Mouse (Mus musculus): ENCODE measurements at regions not wholly inside any gene's neighbourhood (a gene's known extent, or its start where the extent isn't known, plus 50 kb on each side); places are given as distances from the start of the nearest gene placed in this dataset.

- WGBS: 13% methylated on average over 7 of the region's 7 CpGs
- Histone ChIP-seq H3K27me3 (ENCODE audit: control insufficient read depth, insufficient read depth, low read length) (no peaks in the 10 kb centered on the region), H3K4me3 (replicated peaks; ENCODE audit: insufficient read depth, low read depth, low read length) (no peak overlapping the region), H3K27ac (ENCODE audit: insufficient read depth, low read length) (no peak overlapping the region), H3K4me1 (ENCODE audit: control insufficient read depth, insufficient read depth, low read length) (no peaks in the 10 kb centered on the region)
- DNase-seq: no peak
- TF ChIP-seq POLR2A (IDR thresholded peaks at IDR 0.05; ENCODE audit: borderline replicate concordance, insufficient read depth, low read length) (no peak), CTCF (IDR thresholded peaks at IDR 0.05; ENCODE audit: borderline replicate concordance, insufficient read depth, low read depth, low read length) (no peak)
These were observed 104.2 kb upstream of the Col8a1 start for GRCm38 (mm10) chr16:57858765-57859201.

- Histone ChIP-seq H3K4me3 (replicated peaks; ENCODE audit: insufficient read depth, low read depth, low read length) (no peak overlapping the region), H3K4me1 (ENCODE audit: control insufficient read depth, insufficient read depth, low read length) (no peaks in the 10 kb centered on the region), H3K27ac (ENCODE audit: insufficient read depth, low read length) (no peak overlapping the region), H3K27me3 (ENCODE audit: control insufficient read depth, insufficient read depth, low read length) (no peaks in the 10 kb centered on the region)
- TF ChIP-seq POLR2A (IDR thresholded peaks at IDR 0.05; ENCODE audit: borderline replicate concordance, insufficient read depth, low read length) (no peak), CTCF (IDR thresholded peaks at IDR 0.05; ENCODE audit: borderline replicate concordance, insufficient read depth, low read depth, low read length) (no peak)
- WGBS: 85% methylated on average over 9 of the region's 9 CpGs
- DNase-seq: no peak
These were observed 108.8 kb upstream of the Col8a1 start for GRCm38 (mm10) chr16:57863206-57863860.

GRCm38 (mm10) chr16:57876857-57877256 is 122.3 kb upstream of the Col8a1 start:
- no peaks in the 10 kb centered on the region for H3K27me3 ChIP-seq (ENCODE audit: control insufficient read depth, insufficient read depth, low read length)
- no peak overlapping the region for H3K4me3 ChIP-seq (replicated peaks; ENCODE audit: insufficient read depth, low read depth, low read length)
- 94% methylated on average over 4 of the region's 4 CpGs for WGBS
- TF ChIP-seq CTCF (IDR thresholded peaks at IDR 0.05; ENCODE audit: borderline replicate concordance, insufficient read depth, low read depth, low read length): no peak
- no peak for TF ChIP-seq POLR2A (IDR thresholded peaks at IDR 0.05; ENCODE audit: borderline replicate concordance, insufficient read depth, low read length)
- no peak for DNase-seq
- H3K27ac ChIP-seq (ENCODE audit: insufficient read depth, low read length): no peak overlapping the region
- no peaks in the 10 kb centered on the region for H3K4me1 ChIP-seq (ENCODE audit: control insufficient read depth, insufficient read depth, low read length)

GRCm38 (mm10) chr16:57881575-57882094 is 127.1 kb upstream of the Col8a1 start:
- no peak overlapping the region for H3K4me3 ChIP-seq (replicated peaks; ENCODE audit: insufficient read depth, low read depth, low read length)
- TF ChIP-seq CTCF (IDR thresholded peaks at IDR 0.05; ENCODE audit: borderline replicate concordance, insufficient read depth, low read depth, low read length) (no peak), POLR2A (IDR thresholded peaks at IDR 0.05; ENCODE audit: borderline replicate concordance, insufficient read depth, low read length) (no peak)
- no peaks in the 10 kb centered on the region for H3K27me3 ChIP-seq (ENCODE audit: control insufficient read depth, insufficient read depth, low read length)
- no peak overlapping the region for H3K27ac ChIP-seq (ENCODE audit: insufficient read depth, low read length)
- no peaks in the 10 kb centered on the region for H3K4me1 ChIP-seq (ENCODE audit: control insufficient read depth, insufficient read depth, low read length)
- no peak for DNase-seq
- WGBS: 76% methylated on average over 8 of the region's 8 CpGs

GRCm38 (mm10) chr16:57888138-57888537 is 133.6 kb upstream of the Col8a1 start:
- WGBS: 68% methylated on average over 2 of the region's 2 CpGs
- H3K27ac ChIP-seq (ENCODE audit: insufficient read depth, low read length): no peak overlapping the region

GRCm38 (mm10) chr16:57888553-57888952 is 134.0 kb upstream of the Col8a1 start:
- no peak for DNase-seq
- no peaks in the 10 kb centered on the region for H3K27me3 ChIP-seq (ENCODE audit: control insufficient read depth, insufficient read depth, low read length)
- no peaks in the 10 kb centered on the region for H3K4me1 ChIP-seq (ENCODE audit: control insufficient read depth, insufficient read depth, low read length)
- no peak overlapping the region for H3K4me3 ChIP-seq (replicated peaks; ENCODE audit: insufficient read depth, low read depth, low read length)
- WGBS: 84% methylated on average over 2 of the region's 2 CpGs
- TF ChIP-seq POLR2A (IDR thresholded peaks at IDR 0.05; ENCODE audit: borderline replicate concordance, insufficient read depth, low read length): no peak
- no peak for TF ChIP-seq CTCF (IDR thresholded peaks at IDR 0.05; ENCODE audit: borderline replicate concordance, insufficient read depth, low read depth, low read length)
- H3K27ac ChIP-seq (ENCODE audit: insufficient read depth, low read length): no peak overlapping the region

More at GRCm38 (mm10) chr16:57888138-57888537, 133.6 kb upstream of the Col8a1 start:
- Histone ChIP-seq H3K27me3 (ENCODE audit: control insufficient read depth, insufficient read depth, low read length) (no peaks in the 10 kb centered on the region), H3K4me1 (ENCODE audit: control insufficient read depth, insufficient read depth, low read length) (no peaks in the 10 kb centered on the region), H3K4me3 (replicated peaks; ENCODE audit: insufficient read depth, low read depth, low read length) (no peak overlapping the region)
- no peak for DNase-seq
- no peak for TF ChIP-seq CTCF (IDR thresholded peaks at IDR 0.05; ENCODE audit: borderline replicate concordance, insufficient read depth, low read depth, low read length)
- no peak for TF ChIP-seq POLR2A (IDR thresholded peaks at IDR 0.05; ENCODE audit: borderline replicate concordance, insufficient read depth, low read length)

GRCm38 (mm10) chr16:57890135-57890534 is 135.6 kb upstream of the Col8a1 start:
- TF ChIP-seq POLR2A (IDR thresholded peaks at IDR 0.05; ENCODE audit: borderline replicate concordance, insufficient read depth, low read length): no peak
- TF ChIP-seq CTCF (IDR thresholded peaks at IDR 0.05; ENCODE audit: borderline replicate concordance, insufficient read depth, low read depth, low read length): no peak
- WGBS: 48% methylated on average over 5 of the region's 5 CpGs
- Histone ChIP-seq H3K27ac (ENCODE audit: insufficient read depth, low read length) (no peak overlapping the region), H3K4me1 (ENCODE audit: control insufficient read depth, insufficient read depth, low read length) (no peaks in the 10 kb centered on the region; the same call in 1 of the 2 replicates), H3K27me3 (ENCODE audit: control insufficient read depth, insufficient read depth, low read length) (no peaks in the 10 kb centered on the region), H3K4me3 (replicated peaks; ENCODE audit: insufficient read depth, low read depth, low read length) (no peak overlapping the region)
- DNase-seq: no peak

GRCm38 (mm10) chr16:57893111-57893510 is 138.6 kb upstream of the Col8a1 start:
- Histone ChIP-seq H3K4me3 (replicated peaks; ENCODE audit: insufficient read depth, low read depth, low read length) (no peak overlapping the region), H3K27me3 (ENCODE audit: control insufficient read depth, insufficient read depth, low read length) (no peaks in the 10 kb centered on the region)
- WGBS: 91% methylated on average over 2 of the region's 2 CpGs

More at GRCm38 (mm10) chr16:57893111-57893510, 138.6 kb upstream of the Col8a1 start:
- no peak overlapping the region for H3K27ac ChIP-seq (ENCODE audit: insufficient read depth, low read length)
- H3K4me1 ChIP-seq (ENCODE audit: control insufficient read depth, insufficient read depth, low read length): no peaks in the 10 kb centered on the region; the same call in 1 of the 2 replicates
- no peak for DNase-seq
- no peak for TF ChIP-seq CTCF (IDR thresholded peaks at IDR 0.05; ENCODE audit: borderline replicate concordance, insufficient read depth, low read depth, low read length)
- no peak for TF ChIP-seq POLR2A (IDR thresholded peaks at IDR 0.05; ENCODE audit: borderline replicate concordance, insufficient read depth, low read length)
